Mouse (Mus musculus) frontal cortex, adult 2 months (tissue): Measurements from ENCODE around the gene Tmem140. TPM values are rescaled to one million over a fixed set of nuclear protein-coding genes. Genes with fewer than 3 reads are reported as not detected.

ENCODE experiments used
- DNase-seq, 2 experiments: peaks; one replicate each; pipeline ENCODE4 v3.0.0; 2022; ENCODE audit warnings: low spot score in 1 of 2; ENCODE audit errors: extremely low spot score in 1 of 2
- polyA plus RNA-seq: library from polyadenylated mRNA; depleted of rRNA; stranded (reverse); fragments of >200 nt; gene quantifications from 2 replicates; pipeline ENCODE4 v1.2.3, GENCODE M21; 2012; rRNA removed

The Tmem140 gene
- polyA plus RNA-seq, 1 experiment = 1.9 TPM

DNA sequence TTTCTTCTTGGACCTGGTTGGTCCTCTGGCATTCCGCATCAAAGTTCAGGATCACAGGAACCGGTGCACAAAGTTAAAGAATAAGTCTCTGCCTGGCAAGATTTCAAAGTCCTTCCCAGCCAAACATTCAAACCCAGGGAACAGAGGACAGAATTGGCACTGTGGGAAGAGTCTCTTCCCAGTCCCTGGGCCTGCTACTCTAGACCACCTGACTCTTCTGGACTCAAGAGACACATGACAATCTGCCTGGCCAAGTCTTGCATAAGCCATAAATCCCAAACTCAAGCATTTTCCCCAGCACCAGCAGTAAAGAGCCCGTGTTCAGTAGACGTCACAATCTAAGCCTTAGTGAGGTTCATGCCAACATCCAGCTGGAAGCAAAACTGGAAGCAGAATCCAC, 43.7 kb downstream of the Tmem140 start:
- DNase-seq = peak in 1 of 2 experiments; percentile 27

DNA sequence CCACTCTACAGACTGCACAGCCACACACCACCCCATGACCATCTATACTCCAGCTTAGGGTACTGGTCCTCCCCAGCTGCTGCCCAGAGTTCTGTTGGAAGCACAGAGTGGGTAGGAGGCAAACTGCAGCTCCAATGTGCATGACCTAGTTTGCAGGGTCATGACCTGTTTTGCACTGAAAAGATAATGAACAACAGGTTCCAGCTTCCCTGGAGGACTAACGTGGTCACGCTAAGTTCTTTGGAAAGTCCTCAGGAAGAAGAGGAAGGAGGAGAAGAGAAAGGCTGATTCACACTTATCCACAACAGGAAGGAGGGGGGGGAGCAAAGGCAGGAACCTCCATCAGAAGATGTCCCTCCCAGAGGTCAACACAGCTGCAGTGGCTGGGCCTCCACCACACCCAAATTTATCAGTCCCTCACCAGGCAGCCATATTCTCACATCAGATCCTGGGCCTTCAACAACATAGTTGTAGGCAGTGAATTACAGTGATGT, 44.2 kb downstream of the Tmem140 start:
- no peak for DNase-seq

DNA sequence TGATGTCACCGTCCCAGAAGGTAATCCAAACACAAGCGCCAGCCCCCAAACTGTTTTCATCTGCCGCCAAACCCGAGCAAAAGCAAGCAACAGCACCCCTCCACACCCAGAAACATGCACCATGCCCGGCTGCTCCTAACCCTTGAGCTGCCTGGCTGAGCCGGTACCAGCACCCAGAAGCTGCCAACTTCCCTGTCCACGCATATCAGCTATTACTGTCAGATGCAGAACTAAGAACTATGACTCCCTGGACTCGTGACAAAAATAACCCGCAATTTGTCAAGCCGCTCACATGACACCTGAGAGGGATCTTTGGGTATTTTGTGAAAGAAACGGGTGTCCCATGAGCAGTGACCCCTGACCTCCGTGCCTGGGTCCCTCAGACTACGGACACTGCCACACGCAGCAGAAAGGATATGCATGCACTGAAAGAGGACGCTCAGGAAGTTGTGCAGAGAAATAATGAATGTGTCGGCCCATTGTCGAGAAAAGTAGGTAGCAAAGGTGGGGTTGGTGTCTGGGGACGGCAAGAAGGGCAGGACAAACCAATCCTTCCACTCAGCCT, 44.8 kb downstream of the Tmem140 start:
- DNase-seq = no peak

GRCm38 (mm10) chr6:34909631-34910345, 46.8 kb downstream of the Tmem140 start:
- no peak for DNase-seq

- peak; percentile 71 to 94 for DNase-seq
Measured at GRCm38 (mm10) chr6:34910371-34911219, 47.6 kb downstream of the Tmem140 start, which contains the start of gene Wdr91. Wdr91 (minus strand) TSS chr6:34910876.

GRCm38 (mm10) chr6:34913341-34914040, 50.5 kb downstream of the Tmem140 start:
- no peak for DNase-seq

DNA sequence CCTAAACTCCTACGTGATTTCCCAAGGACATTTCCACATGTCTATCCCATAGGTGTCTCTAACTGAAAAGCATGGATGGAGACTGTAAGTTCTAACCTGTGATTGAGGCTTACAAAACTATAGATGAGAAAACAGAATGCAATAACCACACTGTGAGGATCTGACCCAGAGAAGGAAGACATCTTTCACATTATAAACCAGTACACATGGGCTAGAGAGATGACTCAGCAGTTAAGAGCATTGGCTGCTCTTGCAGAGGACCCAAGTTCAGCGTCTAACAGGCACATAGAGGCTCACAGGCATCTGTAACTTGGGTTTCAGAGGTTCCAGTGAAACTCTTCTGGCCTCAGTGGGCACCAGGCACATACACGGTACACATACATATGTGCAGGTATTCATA, 51.5 kb downstream of the Tmem140 start:
- no peak for DNase-seq

DNA sequence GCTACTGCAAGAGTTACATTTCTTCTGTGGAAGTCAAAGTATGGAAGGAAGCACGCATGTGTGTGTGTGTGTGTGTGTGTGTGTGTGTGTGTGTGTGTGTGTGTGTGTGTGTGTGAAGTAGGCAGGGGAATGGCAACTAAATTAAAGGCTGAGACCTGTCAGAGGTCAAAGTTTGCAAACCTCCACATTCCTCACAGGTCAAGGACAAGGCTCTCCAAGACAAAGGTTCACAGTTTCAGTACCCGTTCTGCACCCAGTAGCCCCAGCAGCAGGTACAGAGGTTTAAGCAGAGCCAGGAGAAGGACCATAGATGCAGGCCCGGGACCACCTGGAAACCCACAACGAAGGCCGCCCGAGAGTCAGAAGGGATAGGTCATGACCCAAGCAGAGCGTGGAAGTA, 56.2 kb downstream of the Tmem140 start:
- DNase-seq = no peak

DNA sequence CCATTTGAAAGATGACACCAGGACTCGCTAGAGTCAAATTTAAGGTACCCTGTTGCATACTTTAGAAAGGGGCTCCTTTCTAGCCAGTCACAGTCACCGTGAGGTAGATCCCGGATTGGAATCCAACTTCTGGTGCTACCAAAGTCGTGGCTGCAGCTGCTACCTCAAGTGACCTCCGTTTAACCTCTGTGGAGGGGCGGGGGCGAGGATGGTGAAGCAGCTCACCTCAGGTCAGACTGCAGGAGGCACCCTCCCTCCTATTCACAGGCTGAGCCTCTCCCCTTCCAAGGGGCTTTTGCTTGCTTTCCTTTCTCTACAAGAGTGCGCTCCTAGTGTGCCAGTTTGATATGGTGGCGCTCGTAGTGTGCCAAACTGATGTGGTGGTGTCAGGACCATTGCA, 57.0 kb downstream of the Tmem140 start, which contains the start of gene Stra8:
Stra8 (plus strand) TSS at position 208 of the 400 bp plus-strand sequence.
- no peak for DNase-seq

GRCm38 (mm10) chr6:34920631-34921030, 57.7 kb downstream of the Tmem140 start:
- DNase-seq = no peak

GRCm38 (mm10) chr6:34921941-34922340, 59.0 kb downstream of the Tmem140 start:
- peak in 1 of 2 experiments; percentile 25 for DNase-seq

Other genes with a start within 250 kb of the Tmem140 start
- gene Agbl3, start 82.7 kb upstream of the Tmem140 start, polyA plus RNA-seq = 19.0 and 19.2 TPM in 2 replicates
- gene Cyren, start 14.9 kb downstream of the Tmem140 start, polyA plus RNA-seq = 5.8 and 6.5 TPM in 2 replicates
- 22.8 and 26.7 TPM in 2 replicates for gene Wdr91, start 47.7 kb downstream of the Tmem140 start, polyA plus RNA-seq
- gene Stra8, start 57.0 kb downstream of the Tmem140 start, polyA plus RNA-seq = not detected in 2 replicates
- gene Slc23a4, start 125.3 kb downstream of the Tmem140 start, polyA plus RNA-seq = 0.84 and 1.4 TPM in 2 replicates